Mouse (Mus musculus) megakaryocyte, embryonic 14.5 days (primary cell): Measurements from ENCODE around the gene Tmem164.

Experiments used
- FLI1 ChIP-seq: IDR thresholded peaks from 2 replicates; pipeline ENCODE4 v1.6.1; 2012; ENCODE audit warnings: low read length, inconsistent platforms, mixed read lengths
- GATA1 ChIP-seq: IDR thresholded peaks from 3 replicates; pipeline ENCODE4 v1.6.1; 2012; ENCODE audit warnings: mixed read lengths, low read length, inconsistent platforms, borderline replicate concordance

DNA sequence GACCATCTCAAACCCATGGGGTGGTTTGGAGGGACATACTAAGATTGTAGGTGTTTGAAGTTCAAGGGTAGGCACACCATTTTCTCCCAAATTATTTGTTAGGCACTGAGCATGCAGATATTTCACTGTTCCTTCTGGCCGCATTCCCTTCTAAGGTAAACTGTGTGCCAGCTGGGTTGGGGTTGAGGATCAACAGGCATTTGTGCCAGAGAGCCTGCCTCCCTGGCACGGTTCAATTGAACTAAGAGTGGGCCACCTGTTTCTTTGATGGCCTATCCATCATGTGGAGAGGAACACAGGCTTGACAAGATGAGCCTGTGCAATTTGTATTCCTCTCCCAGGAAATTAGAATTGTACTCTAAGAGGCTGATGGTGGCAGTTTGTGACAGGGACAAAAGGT lies 45.1 kb downstream of the Tmem164 start:
- TF ChIP-seq GATA1 (no peak), FLI1 (no peak)
